Mouse (Mus musculus): Measurements from ENCODE around the gene Eml1. TPM values are rescaled to one million over a fixed set of nuclear protein-coding genes. Genes with fewer than 3 reads are reported as not detected.
A peak's percentile ranks its signal among the peaks of the same experiment; 100 is the strongest.

Eml1 gene
- polyA plus RNA-seq, 1 experiment from 2014 or later, result 109 TPM

GRCm38 (mm10) chr12:108554861-108555556, 184.3 kb downstream of the Eml1 start:
- peaks cover 11% of the 10 kb centered on the region for H3K4me1 ChIP-seq (ENCODE audit: insufficient read depth)
- no peaks in the 10 kb centered on the region for H3K9me3 ChIP-seq (ENCODE audit: low read depth, low read length)
- no peaks in the 10 kb centered on the region for H3K36me3 ChIP-seq (ENCODE audit: insufficient read depth)
- TF ChIP-seq CTCF (IDR thresholded peaks at IDR 0.05; ENCODE audit: low read depth), result no peak
- H3K9ac ChIP-seq, result peak overlapping the region; percentile 88
- H3K4me3 ChIP-seq (ENCODE audit: low read depth, low read length), result peak overlapping the region; percentile 97
- peak overlapping the region; percentile 75 for H3K4me2 ChIP-seq
- ATAC-seq (ENCODE audit: insufficient read depth) (peak; percentile 51), DNase-seq (peak; percentile 83)
- H3K27me3 ChIP-seq (ENCODE audit: insufficient read depth, low read length), result no peaks in the 10 kb centered on the region
- WGBS, result under 1% methylated on average over 93 of the region's 100 CpGs
- peak overlapping the region; percentile 83 for H3K27ac ChIP-seq (ENCODE audit: low read depth)

GRCm38 (mm10) chr12:108558194-108558593, 187.4 kb downstream of the Eml1 start:
- no peak for ATAC-seq (ENCODE audit: insufficient read depth)
- Histone ChIP-seq H3K4me2 (0 out of 2 replicates have a peak overlapping the region, but pooled peaks have one; percentile 10), H3K4me1 (ENCODE audit: insufficient read depth) (peaks cover 11% of the 10 kb centered on the region), H3K27ac (ENCODE audit: low read depth) (no peak overlapping the region), H3K4me3 (ENCODE audit: low read depth, low read length) (no peak overlapping the region; the same call in 1 of the 2 replicates), H3K36me3 (ENCODE audit: insufficient read depth) (no peaks in the 10 kb centered on the region), H3K9ac (no peak overlapping the region), H3K9me3 (ENCODE audit: low read depth, low read length) (no peaks in the 10 kb centered on the region), H3K27me3 (ENCODE audit: insufficient read depth, low read length) (no peaks in the 10 kb centered on the region)
- TF ChIP-seq CTCF (IDR thresholded peaks at IDR 0.05; ENCODE audit: low read depth), result peak; percentile 38; the same call in 1 of the 2 replicates
- DNase-seq, result peak; percentile 28

GRCm38 (mm10) chr12:108563238-108563637, 192.5 kb downstream of the Eml1 start:
- H3K9me3 ChIP-seq (ENCODE audit: low read depth, low read length), result no peaks in the 10 kb centered on the region
- ATAC-seq (ENCODE audit: insufficient read depth), result no peak
- no peak overlapping the region for H3K9ac ChIP-seq
- H3K27me3 ChIP-seq (ENCODE audit: insufficient read depth, low read length), result no peaks in the 10 kb centered on the region
- WGBS, result 76% methylated on average over 3 of the region's 3 CpGs
- peak; percentile 48 for TF ChIP-seq CTCF (IDR thresholded peaks at IDR 0.05; ENCODE audit: low read depth)
- 0 out of 2 replicates have a peak, but pooled peaks cover 5% of the 10 kb centered on the region for H3K36me3 ChIP-seq (ENCODE audit: insufficient read depth)
- no peak overlapping the region for H3K27ac ChIP-seq (ENCODE audit: low read depth)
- H3K4me2 ChIP-seq, result no peak overlapping the region
- H3K4me3 ChIP-seq (ENCODE audit: low read depth, low read length), result no peak overlapping the region
- H3K4me1 ChIP-seq (ENCODE audit: insufficient read depth), result 0 out of 2 replicates have a peak, but pooled peaks cover 3% of the 10 kb centered on the region
- no peak for DNase-seq

- Histone ChIP-seq H3K27ac (ENCODE audit: low read depth) (no peak overlapping the region), H3K4me2 (no peak overlapping the region), H3K9ac (no peak overlapping the region), H3K4me1 (ENCODE audit: insufficient read depth) (no peaks in the 10 kb centered on the region), H3K27me3 (ENCODE audit: insufficient read depth, low read length) (no peaks in the 10 kb centered on the region), H3K4me3 (ENCODE audit: low read depth, low read length) (no peak overlapping the region), H3K36me3 (ENCODE audit: insufficient read depth) (0 out of 2 replicates have a peak, but pooled peaks cover 5% of the 10 kb centered on the region), H3K9me3 (ENCODE audit: low read depth, low read length) (no peaks in the 10 kb centered on the region)
- DNase-seq, result no peak
- no peak for ATAC-seq (ENCODE audit: insufficient read depth)
- 72% methylated on average over 12 of the region's 12 CpGs for WGBS
- no peak for TF ChIP-seq CTCF (IDR thresholded peaks at IDR 0.05; ENCODE audit: low read depth)
These were observed 194.3 kb downstream of the Eml1 start for GRCm38 (mm10) chr12:108564910-108565506.

- H3K27ac ChIP-seq (ENCODE audit: low read depth), result no peak overlapping the region
- H3K9me3 ChIP-seq (ENCODE audit: low read depth, low read length), result no peaks in the 10 kb centered on the region
- ATAC-seq (ENCODE audit: insufficient read depth) (no peak), DNase-seq (no peak)
- H3K4me2 ChIP-seq, result no peak overlapping the region
- WGBS, result 75% methylated on average over 7 of the region's 7 CpGs
- no peaks in the 10 kb centered on the region for H3K27me3 ChIP-seq (ENCODE audit: insufficient read depth, low read length)
- H3K4me3 ChIP-seq (ENCODE audit: low read depth, low read length), result no peak overlapping the region
- H3K36me3 ChIP-seq (ENCODE audit: insufficient read depth), result peaks cover 4% of the 10 kb centered on the region; the same call in 1 of the 2 replicates
- TF ChIP-seq CTCF (IDR thresholded peaks at IDR 0.05; ENCODE audit: low read depth), result no peak
- no peak overlapping the region for H3K9ac ChIP-seq
- no peaks in the 10 kb centered on the region for H3K4me1 ChIP-seq (ENCODE audit: insufficient read depth)
These were observed 208.6 kb downstream of the Eml1 start for GRCm38 (mm10) chr12:108579156-108579871.

- no peak overlapping the region for H3K4me3 ChIP-seq (ENCODE audit: low read depth, low read length)
- H3K9me3 ChIP-seq (ENCODE audit: low read depth, low read length), result no peaks in the 10 kb centered on the region
- no peak overlapping the region for H3K9ac ChIP-seq
- ATAC-seq (ENCODE audit: insufficient read depth) (no peak), DNase-seq (no peak)
- H3K27ac ChIP-seq (ENCODE audit: low read depth), result no peak overlapping the region
- 92% methylated on average over 1 of the region's 1 CpGs for WGBS
- no peak overlapping the region for H3K4me2 ChIP-seq
- no peaks in the 10 kb centered on the region for H3K27me3 ChIP-seq (ENCODE audit: insufficient read depth, low read length)
- TF ChIP-seq CTCF (IDR thresholded peaks at IDR 0.05; ENCODE audit: low read depth), result no peak
- no peaks in the 10 kb centered on the region for H3K4me1 ChIP-seq (ENCODE audit: insufficient read depth)
- H3K36me3 ChIP-seq (ENCODE audit: insufficient read depth), result peaks cover 3% of the 10 kb centered on the region; the same call in 1 of the 2 replicates
These were observed 213.0 kb downstream of the Eml1 start for GRCm38 (mm10) chr12:108583775-108584174.

Other genes starting within 250 kb of the Eml1 start
- gene Setd3, start 191.6 kb upstream of the Eml1 start, polyA plus RNA-seq (2014; fragmentation: Nextera tagmentation; extraction: Ambion mirVana), result 68.8 and 69.6 TPM in 2 replicates
- gene Ccnk, start 191.4 kb upstream of the Eml1 start, polyA plus RNA-seq (2014; fragmentation: Nextera tagmentation; extraction: Ambion mirVana), result 4.9 and 5.3 TPM in 2 replicates
- 8.3 and 8.6 TPM in 2 replicates for gene Ccdc85c, start 95.5 kb upstream of the Eml1 start, polyA plus RNA-seq (2014; fragmentation: Nextera tagmentation; extraction: Ambion mirVana)
- gene Hhipl1, start 64.7 kb upstream of the Eml1 start, polyA plus RNA-seq (2014; fragmentation: Nextera tagmentation; extraction: Ambion mirVana), result 0.76 and 0.82 TPM in 2 replicates
- 3.9 and 4.4 TPM in 2 replicates for gene Cyp46a1, start 36.6 kb upstream of the Eml1 start, polyA plus RNA-seq (2014; fragmentation: Nextera tagmentation; extraction: Ambion mirVana)
- 79.2 and 88.7 TPM in 2 replicates for gene Evl, start 183.8 kb downstream of the Eml1 start, polyA plus RNA-seq (2014; fragmentation: Nextera tagmentation; extraction: Ambion mirVana)

Measured in lung, embryonic 14.5 days (tissue).